Mouse (Mus musculus): ENCODE results near the gene Mbd5.

- TF ChIP-seq CTCF (IDR thresholded peaks at IDR 0.05), result no peak
- no peak for TF ChIP-seq EP300 (IDR thresholded peaks at IDR 0.05)
Observed at GRCm38 (mm10) chr2:48949743-48950251, 489 bp downstream of the Mbd5 start.

Measured in lung, postnatal 0 days (tissue).